ENCODE assay signal across 1 mouse cellular context in the genomic region with DNA sequence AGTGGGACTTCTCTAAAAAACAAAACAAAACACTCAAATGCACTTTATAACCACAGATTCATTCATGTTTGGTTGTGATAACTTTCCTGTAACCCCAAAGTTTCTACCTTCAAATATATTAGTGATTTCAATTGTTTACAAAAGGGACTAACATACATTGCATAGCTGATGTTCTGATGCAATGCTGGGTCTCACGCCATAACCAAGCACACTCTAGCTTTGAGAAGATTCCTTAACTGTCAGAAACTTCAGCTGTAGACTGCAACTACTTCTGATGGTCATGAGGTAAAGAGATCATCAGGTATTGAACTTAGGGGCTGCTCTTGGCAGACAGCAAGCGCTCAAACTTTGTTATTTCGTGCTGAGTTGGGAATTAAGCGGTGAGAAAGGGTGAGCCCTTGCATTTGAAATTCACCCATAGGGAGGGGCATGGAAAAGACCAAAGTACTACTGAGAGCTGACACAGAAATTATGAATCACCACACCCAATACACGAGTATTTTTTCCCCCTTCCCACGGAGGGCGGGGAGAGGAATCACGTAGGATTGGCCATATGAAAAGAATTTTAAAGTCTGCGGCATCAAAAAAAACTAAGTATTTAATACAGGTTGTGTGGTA.
A peak's percentile ranks its signal among the peaks of the same experiment; 100 is the strongest.
TF ChIP-seq lines count a peak whose summit lies in the region.

No protein-coding gene starts in this region.

TF ChIP-seq in CH12.LX, 34 proteins besides CTCF, POLR2A, EP300 and RAD21 (continued from another document):
- 0 out of 2 replicates have a peak, but pooled peaks have one; percentile 15 for TF ChIP-seq MEF2A (IDR thresholded peaks at IDR 0.05; ENCODE audit: borderline replicate concordance, low read depth, low read length)
- peak; percentile 82 for TF ChIP-seq SIN3A (IDR thresholded peaks at IDR 0.05; ENCODE audit: low read length)
- TF ChIP-seq JUN (IDR thresholded peaks at IDR 0.05; ENCODE audit: insufficient read depth, low read depth, low read length) = no peak
- no peak; the same call in 1 of the 2 replicates for TF ChIP-seq ETS1 (conservative IDR thresholded peaks at IDR 0.05; ENCODE audit: low read depth, low read length)
- no peak for TF ChIP-seq SMC3 (IDR thresholded peaks at IDR 0.05; ENCODE audit: low read depth, low read length)
- TF ChIP-seq ZC3H11A (IDR thresholded peaks at IDR 0.05; ENCODE audit: low read depth, low read length) = no peak
- TF ChIP-seq KAT2A (IDR thresholded peaks at IDR 0.05; ENCODE audit: insufficient replicate concordance, low read length) = no peak
- TF ChIP-seq NELFE (IDR thresholded peaks at IDR 0.05; ENCODE audit: low read depth, low read length) = peak; percentile 36; the same call in 1 of the 2 replicates
- no peak for TF ChIP-seq USF1 (IDR thresholded peaks at IDR 0.05; ENCODE audit: low read depth, low read length)
- no peak for TF ChIP-seq ELF1 (IDR thresholded peaks at IDR 0.05; ENCODE audit: low read depth, low read length)
- no peak for TF ChIP-seq USF2 (conservative IDR thresholded peaks at IDR 0.05; ENCODE audit: low read depth, low read length)
- TF ChIP-seq RCOR1 (conservative IDR thresholded peaks at IDR 0.05; ENCODE audit: low read depth, low read length) = no peak
- no peak for TF ChIP-seq HCFC1 (IDR thresholded peaks at IDR 0.05; ENCODE audit: low read depth, low read length)
- 0 out of 2 replicates have a peak, but pooled peaks have one; percentile 20 for TF ChIP-seq MYC (IDR thresholded peaks at IDR 0.05; ENCODE audit: low read depth, low read length)
- TF ChIP-seq PAX5 (IDR thresholded peaks at IDR 0.05; ENCODE audit: low read length) = no peak
- 0 out of 2 replicates have a peak, but pooled peaks have one; percentile 33 for TF ChIP-seq MXI1 (IDR thresholded peaks at IDR 0.05; ENCODE audit: low read depth, low read length)
- TF ChIP-seq TBP (conservative IDR thresholded peaks at IDR 0.05; ENCODE audit: low read depth, low read length) = peak; percentile 53; the same call in 1 of the 2 replicates
- TF ChIP-seq UBTF (IDR thresholded peaks at IDR 0.05; ENCODE audit: low read depth, low read length) = no peak
- TF ChIP-seq E2F4 (IDR thresholded peaks at IDR 0.05; ENCODE audit: insufficient replicate concordance, low read depth, low read length) = no peak
- TF ChIP-seq IRF4 (IDR thresholded peaks at IDR 0.05; ENCODE audit: low read depth, low read length) = 0 out of 2 replicates have a peak, but pooled peaks have one; percentile 28
- no peak for TF ChIP-seq POLR2AphosphoS2 (IDR thresholded peaks at IDR 0.05; ENCODE audit: low read depth, low read length)
- TF ChIP-seq JUND (conservative IDR thresholded peaks at IDR 0.05; ENCODE audit: low read depth, low read length) = no peak
- no peak for TF ChIP-seq ZNF384 (IDR thresholded peaks at IDR 0.05; ENCODE audit: low read depth, low read length)
- TF ChIP-seq ZMIZ1 (IDR thresholded peaks at IDR 0.05; ENCODE audit: low read depth, low read length) = no peak
- TF ChIP-seq TCF12 (IDR thresholded peaks at IDR 0.05; ENCODE audit: low read depth, low read length) = no peak
- TF ChIP-seq MAZ (IDR thresholded peaks at IDR 0.05; ENCODE audit: low read depth, low read length) = peak; percentile 35; the same call in 1 of the 2 replicates
- no peak; the same call in 1 of the 2 replicates for TF ChIP-seq CHD1 (IDR thresholded peaks at IDR 0.05; ENCODE audit: low read depth, low read length)
- no peak for TF ChIP-seq BHLHE40 (IDR thresholded peaks at IDR 0.05; ENCODE audit: low read depth, low read length)
- no peak for TF ChIP-seq CHD2 (IDR thresholded peaks at IDR 0.05; ENCODE audit: low read length)
- TF ChIP-seq NRF1 (IDR thresholded peaks at IDR 0.05; ENCODE audit: low read depth, low read length) = no peak
